Mouse (Mus musculus): ENCODE measurements around the gene Rps6ka4.

Rps6ka4 gene

DNA sequence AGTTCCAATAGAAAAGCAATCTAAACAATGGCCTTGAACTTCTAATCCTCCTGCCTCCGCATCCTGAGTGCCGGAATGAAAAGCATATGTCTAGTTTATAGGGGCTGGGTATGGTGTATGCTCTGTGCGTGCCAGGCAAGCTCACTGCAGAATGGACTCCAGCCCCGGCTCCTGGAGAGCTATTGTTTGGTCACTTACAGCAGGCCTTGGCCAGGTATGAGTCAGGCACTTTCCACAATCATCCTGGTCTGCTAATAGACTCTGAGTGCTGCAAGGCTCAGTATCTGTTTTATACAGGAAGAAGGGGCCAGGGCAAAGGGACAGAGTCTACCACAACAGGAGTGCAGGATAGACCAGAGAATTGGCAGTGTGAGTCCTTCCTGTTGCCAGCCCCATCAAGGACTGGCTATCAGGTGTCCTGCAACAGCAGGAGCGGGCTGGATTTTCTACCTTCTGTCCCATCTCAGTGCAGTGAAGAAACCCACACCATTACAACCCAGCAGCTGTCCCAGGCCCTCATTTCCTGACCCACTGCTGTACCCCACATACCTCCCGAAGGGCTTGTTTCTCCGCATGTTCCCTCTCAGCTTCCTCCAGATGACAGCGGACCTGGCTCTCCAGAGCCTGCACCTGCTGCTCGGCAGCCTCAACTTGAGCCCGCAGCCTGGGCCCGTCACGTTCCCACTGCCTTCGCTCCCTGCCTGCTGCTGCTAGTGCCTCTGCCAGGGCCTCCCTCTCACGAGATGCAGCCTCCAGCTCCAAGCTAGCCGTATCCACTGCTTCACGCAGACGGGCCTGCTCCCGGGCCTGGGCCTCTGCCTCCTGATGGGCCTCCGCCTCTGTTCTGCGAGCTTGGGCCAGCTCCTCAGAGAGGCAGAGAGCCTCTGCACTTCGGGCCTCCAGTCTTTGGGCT, 12.2 kb upstream of the Rps6ka4 start:
- no peak for DNase-seq (ENCODE audit: low read depth, low spot score)

DNA sequence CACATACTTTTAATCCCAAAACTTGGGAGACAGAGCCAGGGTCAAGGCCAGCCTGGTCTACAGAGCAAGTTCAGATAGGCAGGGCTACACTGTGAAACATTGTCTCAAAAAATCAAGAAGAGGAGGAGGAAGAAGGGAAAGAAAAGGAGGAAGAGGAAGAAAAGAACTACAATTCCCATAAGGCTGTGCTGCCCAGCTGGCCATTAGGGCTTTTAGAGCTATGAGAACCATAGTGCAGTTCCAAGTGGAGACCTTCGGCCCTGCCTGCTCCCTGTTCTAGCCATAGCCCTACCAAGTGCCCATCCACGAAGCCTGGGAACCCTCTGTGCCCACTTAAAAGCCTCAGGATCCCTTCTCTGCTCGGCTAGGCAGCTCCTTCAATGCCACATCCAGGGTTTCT, 11.1 kb upstream of the Rps6ka4 start:
- DNase-seq (ENCODE audit: low read depth, low spot score) = no peak

DNA sequence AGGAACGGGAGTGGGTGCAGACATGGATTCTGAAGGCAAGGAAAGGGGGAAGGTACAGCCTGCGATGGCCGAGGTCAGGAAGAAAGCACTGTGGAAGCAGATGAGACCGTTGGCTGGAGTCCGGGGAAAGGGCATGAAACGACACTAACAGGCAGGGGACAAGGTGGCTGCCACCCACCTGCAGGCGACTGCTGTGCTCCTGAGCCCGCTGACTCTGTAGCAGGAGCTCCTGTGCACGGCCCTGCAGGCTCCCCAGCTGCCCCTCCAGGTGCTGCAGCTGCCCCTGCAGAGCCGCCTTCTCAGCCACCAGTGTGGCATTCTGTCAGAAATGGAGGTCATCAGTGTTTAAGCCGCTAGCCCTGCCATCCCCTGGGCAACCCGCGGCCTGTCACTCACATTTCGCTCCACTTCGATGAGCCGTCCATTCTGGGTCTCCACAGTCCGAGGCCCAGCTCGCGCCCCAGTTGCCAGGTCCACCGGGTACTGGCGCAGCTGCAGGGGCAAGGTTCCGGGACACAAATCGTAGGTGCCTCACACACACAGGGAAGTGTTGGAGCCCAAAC, 9.2 kb upstream of the Rps6ka4 start:
- no peak for DNase-seq (ENCODE audit: low read depth, low spot score)

DNA sequence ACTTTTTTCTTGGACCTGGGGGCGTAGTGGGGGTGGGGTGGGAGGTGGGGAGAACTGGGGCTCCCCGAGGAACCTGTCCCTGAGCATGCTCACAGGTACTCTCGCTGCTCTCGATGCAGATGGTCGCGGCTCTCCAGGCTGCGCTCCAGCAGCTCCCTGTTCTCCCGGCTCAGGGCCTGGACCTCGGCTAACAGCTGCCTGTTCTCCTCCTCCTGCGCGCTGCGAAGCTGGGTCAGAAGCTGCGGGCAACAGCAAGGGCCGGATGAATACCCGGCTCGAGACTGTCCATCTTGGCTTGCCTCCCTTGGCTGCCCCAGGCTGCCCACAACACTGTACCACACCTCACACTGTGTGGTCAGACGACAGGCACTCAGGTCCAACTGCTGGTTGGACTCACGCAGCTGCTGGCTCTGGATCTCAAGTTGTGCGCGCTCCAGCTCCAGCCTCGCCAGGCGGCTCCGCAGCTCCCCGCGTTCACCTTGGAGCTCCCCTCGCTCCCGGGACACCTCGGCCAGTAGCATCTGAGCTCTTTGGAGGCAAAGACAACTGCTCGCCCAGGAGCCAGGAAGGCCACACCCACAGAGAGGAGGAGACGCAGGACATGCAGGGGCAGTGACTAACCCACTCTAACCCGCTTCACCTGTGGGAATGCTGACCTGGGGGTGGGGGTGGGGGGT, 7.5 kb upstream of the Rps6ka4 start:
- no peak for DNase-seq (ENCODE audit: low read depth, low spot score)

DNA sequence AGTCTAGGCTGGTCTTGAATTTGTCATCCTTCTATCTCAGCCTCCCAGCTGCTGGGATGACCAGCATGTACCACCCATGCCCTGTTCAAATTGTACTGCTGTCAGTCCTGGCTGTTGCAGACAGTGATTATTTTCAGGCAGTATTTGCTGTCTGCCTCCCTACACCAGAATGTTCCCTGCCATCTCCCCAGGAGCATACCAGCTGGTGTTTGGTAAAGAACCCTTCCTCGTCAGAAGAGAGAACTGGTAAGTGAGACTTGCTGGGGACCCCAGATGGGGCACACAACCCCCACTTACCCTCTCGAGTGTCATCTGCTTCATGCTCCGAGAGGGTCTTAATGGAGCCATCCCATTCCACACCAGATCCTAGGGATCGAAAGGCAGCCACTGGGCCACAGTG, 5.6 kb upstream of the Rps6ka4 start:
- no peak for DNase-seq (ENCODE audit: low read depth, low spot score)

DNA sequence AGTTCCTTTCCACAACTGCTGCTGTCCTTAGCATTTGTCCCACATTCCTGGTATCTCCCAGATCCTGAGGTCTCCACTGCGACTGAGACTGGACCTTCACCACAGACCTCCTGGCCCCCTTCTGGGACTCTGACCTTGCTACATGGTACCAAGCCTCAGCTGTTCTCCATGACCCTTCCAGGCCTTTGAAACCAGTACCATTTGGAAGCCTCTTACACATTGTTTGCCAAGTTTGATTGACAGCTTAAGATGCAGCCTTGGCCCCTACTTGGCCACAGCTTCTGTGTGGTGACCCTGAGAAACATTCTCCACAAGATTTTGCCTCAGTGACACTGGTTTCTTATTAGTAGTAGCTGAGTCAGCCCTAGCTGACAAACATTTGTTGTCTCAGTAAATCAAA, 1.9 kb upstream of the Rps6ka4 start:
- no peak for DNase-seq (ENCODE audit: low read depth, low spot score)

DNA sequence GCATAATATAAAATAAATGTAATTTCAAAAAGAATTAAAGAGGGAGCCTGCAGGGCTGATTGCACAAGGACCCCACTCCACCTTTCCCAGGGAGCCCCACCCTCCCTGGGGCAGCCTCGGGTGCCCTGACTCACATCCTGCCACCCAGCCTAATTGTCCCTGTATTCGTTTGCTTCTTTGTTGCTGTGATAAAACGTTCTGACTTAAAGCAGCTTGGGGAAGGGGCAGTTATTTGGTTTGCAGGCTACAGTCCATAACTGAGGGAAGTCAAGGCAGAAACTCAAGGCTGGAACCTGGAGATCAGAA, 809 bp upstream of the Rps6ka4 start:
- no peak for DNase-seq (ENCODE audit: low read depth, low spot score)

DNA sequence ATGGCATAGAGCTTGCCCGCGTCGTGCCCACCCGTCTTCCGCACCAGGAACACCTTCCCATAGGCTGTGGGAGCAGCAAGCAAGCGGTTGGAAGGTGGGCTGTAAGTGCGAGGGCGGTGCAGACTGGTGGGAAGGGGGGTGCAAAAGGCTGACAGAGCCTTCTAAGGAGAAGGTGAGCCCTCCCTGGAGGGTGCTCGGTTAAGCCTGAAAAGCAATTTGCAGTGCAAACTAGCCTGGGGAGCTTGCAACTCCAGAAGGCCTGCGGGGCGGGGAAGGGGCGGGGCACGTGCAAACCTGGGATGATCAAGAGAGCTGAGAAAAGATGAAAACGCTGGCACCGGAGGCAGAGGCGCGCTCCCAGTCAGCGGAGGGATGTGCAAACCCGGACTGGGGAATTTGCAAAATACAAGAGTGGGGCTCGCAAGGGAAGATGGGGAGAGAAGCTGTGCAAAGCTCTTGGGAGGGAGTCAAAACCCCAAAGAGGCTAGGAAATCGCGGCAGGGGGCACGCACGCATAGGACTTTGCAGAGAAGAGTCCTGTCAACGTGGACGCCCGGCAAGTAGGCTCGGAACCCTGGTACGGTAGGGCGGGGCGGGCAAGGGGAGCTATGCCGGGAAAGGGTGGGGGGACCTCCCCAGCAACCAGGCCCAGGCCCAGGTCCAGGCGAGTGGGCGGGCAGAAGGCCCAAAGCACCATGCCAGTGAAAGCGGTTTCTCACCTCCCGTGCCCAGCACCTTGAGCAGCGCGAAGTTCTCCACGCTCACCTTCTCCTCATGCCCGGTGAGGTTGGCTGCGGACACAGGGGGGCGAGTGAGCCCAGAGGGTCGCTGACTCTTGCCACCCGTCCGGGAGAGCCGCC, 591 bp downstream of the Rps6ka4 start:
- DNase-seq (ENCODE audit: low read depth, low spot score) = peak; percentile 56

DNA sequence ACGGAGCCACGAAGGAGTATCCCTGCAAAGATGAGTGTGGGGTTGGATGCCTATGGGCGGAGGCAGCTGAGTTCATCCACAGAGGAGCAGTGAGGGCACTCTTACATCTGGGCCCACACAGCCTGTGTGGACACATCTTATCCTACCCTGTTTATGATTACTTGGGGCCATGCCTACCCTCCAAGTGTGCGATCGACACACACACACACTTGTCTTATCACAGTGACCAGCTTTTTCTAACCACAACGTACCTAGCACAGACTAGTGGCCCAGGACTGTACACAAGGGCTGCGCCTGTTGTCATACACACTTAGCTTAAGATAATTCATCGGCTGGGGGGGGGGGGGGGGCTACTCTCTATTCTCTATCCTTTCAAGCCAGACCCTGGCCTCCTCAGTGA, 8.1 kb downstream of the Rps6ka4 start:
- no peak for DNase-seq (ENCODE audit: low read depth, low spot score)

DNA sequence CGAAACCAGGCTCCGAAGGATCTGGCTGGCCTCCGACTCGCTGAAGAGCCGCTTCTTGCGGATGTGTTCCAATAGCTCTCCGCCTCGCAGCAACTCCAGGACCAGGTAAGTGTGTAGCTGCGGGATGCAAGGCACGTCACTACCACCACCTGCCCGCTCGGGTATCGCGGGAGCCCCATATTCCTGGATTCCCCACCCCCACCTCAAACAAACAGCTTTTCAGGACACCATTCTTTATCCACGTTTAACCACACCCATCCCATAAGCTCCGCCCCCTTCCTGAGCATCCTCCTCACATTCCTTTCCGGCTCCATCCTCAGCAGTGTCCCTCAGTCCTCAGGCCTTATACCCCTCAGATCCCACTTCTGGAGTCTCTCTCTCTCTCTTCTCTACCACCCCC, 9.1 kb downstream of the Rps6ka4 start:
- no peak for DNase-seq (ENCODE audit: low read depth, low spot score)

DNA sequence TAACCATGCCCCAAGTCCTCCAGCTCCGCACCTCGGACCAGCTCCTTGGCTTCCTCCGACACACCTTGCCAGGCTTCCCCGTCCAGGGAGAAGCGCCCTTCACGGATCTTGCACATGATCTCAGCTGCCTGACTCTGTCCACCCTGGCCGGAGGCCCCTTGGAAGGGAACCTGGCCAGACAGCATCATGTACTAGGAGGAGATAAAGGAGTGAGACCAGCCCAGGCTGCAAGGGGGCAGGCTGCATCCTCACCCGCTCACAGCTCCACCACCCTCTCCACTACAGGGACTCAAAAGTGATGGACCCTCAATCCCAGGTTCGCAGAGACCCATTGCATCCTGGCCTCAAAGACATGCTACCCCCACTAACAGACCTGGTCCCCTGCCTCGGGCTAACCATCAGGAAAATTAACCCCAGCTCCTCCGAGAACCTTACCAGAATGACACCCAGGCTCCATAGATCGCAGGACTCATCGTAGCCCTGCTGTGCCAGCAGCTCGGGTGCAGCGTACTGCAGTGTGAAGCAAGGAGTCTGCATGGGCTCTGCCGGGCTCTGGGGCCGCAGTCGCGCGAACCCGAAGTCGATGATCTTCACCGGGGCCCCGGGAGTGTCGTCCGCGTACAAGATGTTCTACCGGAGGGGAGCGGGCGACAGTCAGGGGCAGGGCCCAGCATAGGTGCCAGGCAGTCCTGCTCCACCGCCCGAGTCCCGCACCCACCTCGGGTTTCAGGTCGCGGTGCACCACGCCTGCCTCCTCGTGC, 9.7 kb downstream of the Rps6ka4 start:
- DNase-seq (ENCODE audit: low read depth, low spot score) = no peak

DNA sequence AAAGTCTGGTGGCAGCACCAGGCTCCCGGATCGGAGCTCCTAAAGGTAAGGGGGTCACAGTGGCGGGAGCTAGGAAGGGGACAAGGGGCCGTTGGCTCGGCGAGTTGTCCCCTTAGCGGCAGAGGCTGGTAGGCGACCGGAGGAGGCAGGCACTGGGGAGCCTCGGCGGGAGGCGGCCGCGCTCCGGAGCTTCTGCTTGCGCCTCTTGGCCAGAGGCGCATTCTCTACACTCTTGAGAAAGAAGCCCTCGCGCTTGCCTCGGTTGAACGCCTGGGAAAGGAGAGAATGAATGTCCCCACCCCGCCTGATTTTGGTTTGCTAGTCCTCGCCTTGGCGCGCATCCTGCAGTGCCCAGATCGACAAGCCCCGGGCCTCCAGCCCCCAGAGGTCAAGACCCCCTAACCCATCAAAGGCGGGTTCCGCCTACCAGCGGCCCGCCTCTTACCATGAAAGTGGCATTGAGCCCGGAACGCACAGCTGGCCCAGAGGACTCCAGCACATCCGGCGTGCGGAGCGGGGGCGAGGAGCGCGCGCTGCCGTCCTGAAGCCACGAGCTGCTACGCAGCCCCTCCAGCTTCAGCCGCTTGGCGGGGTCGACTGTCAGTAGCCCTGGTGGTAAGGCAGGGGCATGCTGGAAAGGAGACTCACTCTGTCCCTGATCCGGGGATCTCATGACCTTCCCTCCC, 10.4 kb downstream of the Rps6ka4 start:
- no peak for DNase-seq (ENCODE audit: low read depth, low spot score)

DNA sequence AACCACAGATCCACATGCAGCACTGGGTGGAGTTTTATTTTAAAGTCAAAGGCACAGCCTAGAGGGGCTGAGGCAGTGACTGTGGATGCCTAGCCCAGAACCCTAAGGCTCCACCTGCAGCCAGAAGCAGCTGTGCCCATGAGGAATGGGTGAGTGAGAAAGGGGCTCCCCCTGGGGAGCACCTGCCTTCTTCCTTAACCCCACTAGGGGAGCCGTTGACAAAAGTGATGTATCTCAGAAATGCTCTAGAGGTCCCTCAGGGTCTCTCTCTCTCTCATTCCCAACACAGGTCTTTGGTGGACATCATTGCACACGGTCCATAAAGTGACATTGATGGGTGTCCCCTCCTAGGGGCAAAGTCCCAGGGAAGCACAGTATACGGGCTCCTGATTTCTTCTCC, 11.4 kb downstream of the Rps6ka4 start:
- DNase-seq (ENCODE audit: low read depth, low spot score) = peak; percentile 80

DNA sequence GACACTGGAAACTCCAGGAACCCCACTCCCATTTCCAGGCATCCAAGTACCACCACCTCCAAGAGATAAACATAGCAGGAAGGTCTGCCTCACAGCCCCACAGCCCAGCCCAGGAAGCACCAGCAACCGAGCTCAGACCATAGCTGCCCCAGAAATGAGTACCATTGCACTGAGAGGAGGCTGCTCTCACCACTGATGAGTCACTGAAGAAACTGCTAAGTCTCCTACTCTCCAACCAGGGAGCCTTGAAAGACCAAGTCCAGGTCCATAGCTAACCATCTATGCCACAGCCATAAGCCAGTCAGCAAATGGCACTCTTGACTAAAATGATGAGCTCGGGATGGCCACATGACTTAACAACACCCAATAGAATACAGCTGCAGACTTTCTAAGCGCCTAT, 13.8 kb downstream of the Rps6ka4 start:
- no peak for DNase-seq (ENCODE audit: low read depth, low spot score)

DNA sequence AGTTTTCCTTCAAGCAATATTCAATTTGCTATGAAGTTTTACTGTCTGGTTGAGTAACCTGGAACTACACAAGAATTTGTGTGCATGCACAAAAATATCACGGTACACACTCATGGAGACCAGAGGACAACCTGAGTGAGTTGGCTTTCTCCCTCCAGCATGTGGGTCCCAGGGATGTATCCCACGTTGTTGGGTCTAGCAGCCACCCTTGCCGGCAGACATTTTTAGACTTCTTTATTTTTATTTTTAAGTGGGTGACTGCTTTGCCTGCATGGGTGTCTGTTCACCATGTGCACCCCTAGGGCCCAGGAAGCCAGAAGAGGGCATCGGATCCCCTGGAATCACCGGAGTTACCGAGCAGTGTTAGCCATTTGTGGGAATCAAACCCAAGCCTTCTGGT, 15.1 kb downstream of the Rps6ka4 start:
- DNase-seq (ENCODE audit: low read depth, low spot score) = no peak

DNA sequence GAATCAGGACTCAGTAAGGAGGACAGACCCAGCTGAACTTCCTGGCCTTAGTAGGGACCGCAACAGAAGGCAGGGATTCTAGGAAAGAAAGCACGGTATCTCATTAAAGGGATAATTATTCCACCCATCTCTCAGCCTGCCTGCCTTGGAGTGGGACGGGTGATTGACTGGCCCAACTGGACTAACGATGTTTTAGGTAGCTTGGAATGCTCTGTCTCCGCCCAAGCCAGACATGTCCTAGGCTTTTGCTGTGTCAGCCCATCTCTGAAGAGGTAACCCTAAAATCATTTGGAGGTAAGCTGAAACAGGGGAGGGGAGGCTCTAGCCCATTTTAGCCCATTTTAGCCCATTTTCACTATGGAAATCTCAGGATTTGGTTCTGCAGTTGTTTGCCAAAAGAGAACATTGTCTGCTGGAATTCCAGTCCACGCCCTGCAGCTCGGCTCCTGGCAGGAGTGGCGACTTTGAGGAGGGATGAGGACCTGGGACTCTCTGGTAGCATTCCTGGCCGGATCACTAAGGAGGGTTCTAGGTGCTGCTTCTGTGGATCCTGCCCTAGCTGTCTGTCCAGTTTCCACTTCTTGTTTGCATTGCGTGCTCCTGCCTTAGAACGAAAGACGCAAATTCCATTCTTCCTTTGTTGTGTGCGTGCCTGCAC, 19.8 kb downstream of the Rps6ka4 start:
- DNase-seq (ENCODE audit: low read depth, low spot score) = no peak

DNA sequence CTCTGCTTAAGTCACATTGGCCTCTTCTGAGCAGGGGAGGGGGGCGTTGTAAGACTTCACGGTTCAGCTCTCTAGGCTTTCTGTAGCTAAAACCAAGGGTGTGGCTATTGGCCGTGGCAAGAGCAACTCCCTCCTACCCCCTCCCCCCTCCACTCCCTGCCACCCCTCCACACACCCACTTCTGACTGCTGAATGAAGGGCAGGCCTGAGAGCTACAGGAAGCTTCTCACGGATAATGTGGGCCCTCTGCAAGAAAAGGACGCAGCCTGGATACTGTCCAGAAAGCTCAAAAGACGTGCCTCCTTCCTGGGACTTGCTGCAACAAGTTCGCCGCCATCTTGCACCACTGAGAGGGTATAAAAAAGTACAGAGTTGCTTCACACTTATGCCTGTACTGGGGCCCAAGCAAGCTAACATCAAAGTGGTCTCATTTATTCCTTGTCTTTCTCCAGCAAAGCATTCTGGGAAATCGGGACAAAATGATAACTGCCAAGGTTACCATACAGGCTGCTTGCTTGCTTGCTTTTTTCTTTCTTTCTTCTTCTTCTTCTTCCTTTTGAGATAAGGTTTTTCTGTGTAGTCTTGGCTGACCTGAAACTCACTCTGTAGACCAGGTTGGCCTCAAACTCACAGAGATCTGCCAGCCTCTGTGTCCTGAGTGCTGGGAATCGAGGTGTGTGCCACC, 21.2 kb downstream of the Rps6ka4 start:
- no peak for DNase-seq (ENCODE audit: low read depth, low spot score)

DNA sequence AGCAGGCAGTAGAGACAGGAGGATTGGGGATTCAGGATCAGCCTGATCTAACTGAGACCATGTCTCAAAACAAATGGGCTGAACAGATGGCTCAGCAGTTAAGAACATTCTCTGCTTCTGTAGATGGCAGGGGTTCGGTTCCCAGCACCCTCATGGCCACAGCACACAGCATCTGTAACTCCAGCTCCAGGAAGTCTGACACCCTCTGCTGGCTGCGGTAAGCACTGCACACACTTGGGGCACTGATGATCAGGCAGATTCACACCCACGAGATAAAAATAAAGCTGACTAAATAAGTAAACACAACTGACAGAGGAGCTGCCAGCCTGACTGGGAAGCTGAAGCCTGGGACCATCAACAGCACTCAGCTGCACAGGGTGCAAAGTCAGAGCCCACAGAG, 25.5 kb downstream of the Rps6ka4 start:
- no peak for DNase-seq (ENCODE audit: low read depth, low spot score)

DNA sequence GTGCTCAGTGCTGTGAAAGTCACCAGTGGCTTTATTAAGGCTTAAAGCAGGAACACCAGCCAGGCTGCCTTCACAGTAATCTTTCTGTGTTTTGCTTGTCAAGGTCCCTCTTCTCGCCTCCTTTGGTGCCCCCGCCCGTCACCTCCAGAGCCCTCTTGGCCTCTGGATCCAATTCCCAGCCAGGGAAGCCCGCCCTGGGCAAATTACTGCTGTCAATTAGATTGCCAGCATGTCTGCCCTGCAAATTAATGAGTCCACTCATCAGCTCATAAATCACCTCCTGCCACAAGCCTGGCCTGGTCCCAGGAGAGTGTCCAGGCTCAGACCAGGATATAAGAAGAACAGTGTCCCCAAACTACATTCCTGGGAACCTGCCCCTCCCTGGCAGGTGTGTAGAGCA, 26.1 kb downstream of the Rps6ka4 start:
- DNase-seq (ENCODE audit: low read depth, low spot score) = no peak

Data from A20 (cell line).